Mouse (Mus musculus) megakaryocyte, embryonic 14.5 days (primary cell): ENCODE data around the gene Sptlc2.

Experiments
- FLI1 ChIP-seq: IDR thresholded peaks from 2 replicates; pipeline ENCODE4 v1.6.1; 2012; ENCODE audit warnings: low read length, inconsistent platforms, mixed read lengths
- GATA1 ChIP-seq: IDR thresholded peaks from 3 replicates; pipeline ENCODE4 v1.6.1; 2012; ENCODE audit warnings: mixed read lengths, low read length, inconsistent platforms, borderline replicate concordance

GRCm38 (mm10) chr12:87405721-87406120, 17.6 kb upstream of the Sptlc2 start:
- TF ChIP-seq GATA1 (no peak), FLI1 (no peak)
